Mouse (Mus musculus) heart, embryonic 10.5 days (tissue): ENCODE data around the gene Emp1. TPM values are rescaled to one million over a fixed set of nuclear protein-coding genes. Genes with fewer than 3 reads are reported as not detected.

Experiments
- polyA plus RNA-seq: library from polyadenylated mRNA; unstranded; fragments of >200 nt; fragmentation: Nextera tagmentation; extraction: Ambion mirVana; gene quantifications from 2 replicates; pipeline ENCODE4 v1.2.1, GENCODE M21; 2016

Emp1 gene
- polyA plus RNA-seq, 1 experiment from 2014 or later, result 5.1 TPM

Other genes starting within 250 kb of the Emp1 start
- not detected in 2 replicates for gene Gprc5d, start 244.3 kb upstream of the Emp1 start, polyA plus RNA-seq
- gene Fam234b, start 164.6 kb upstream of the Emp1 start, polyA plus RNA-seq, result 9.8 and 11.6 TPM in 2 replicates
- 20.7 and 21.2 TPM in 2 replicates for gene Hebp1, start 164.5 kb upstream of the Emp1 start, polyA plus RNA-seq
- 0.47 and 3.9 TPM in 2 replicates for gene Gsg1, start 108.2 kb upstream of the Emp1 start, polyA plus RNA-seq
- 0.16 TPM in 1 of 2 replicates, not detected in the other for gene Pbp2, start 52.1 kb upstream of the Emp1 start, polyA plus RNA-seq